Mouse (Mus musculus): ENCODE results near the gene Prim2. TPM values are rescaled to one million over a fixed set of nuclear protein-coding genes. Genes with fewer than 3 reads are reported as not detected.

The Prim2 gene
- polyA plus RNA-seq, 1 experiment from 2014 or later, result 40.7 TPM

GRCm38 (mm10) chr1:33495586-33495985, 174.0 kb downstream of the Prim2 start:
- 48% methylated on average over 3 of the region's 3 CpGs for WGBS
- no peak overlapping the region for H3K9ac ChIP-seq (replicated peaks; ENCODE audit: low read depth, low read length)
- no peaks in the 10 kb centered on the region for H3K36me3 ChIP-seq (ENCODE audit: control insufficient read depth, insufficient read depth, low read length)
- no peaks in the 10 kb centered on the region for H3K4me1 ChIP-seq (ENCODE audit: control insufficient read depth, insufficient read depth, low read length)
- no peak for ATAC-seq (ENCODE audit: insufficient number of reproducible peaks, insufficient read depth, low FRiP score, low read depth)
- H3K4me2 ChIP-seq (replicated peaks; ENCODE audit: low read depth, low read length), result no peak overlapping the region
- H3K27me3 ChIP-seq (ENCODE audit: control insufficient read depth, insufficient read depth, low read length), result no peaks in the 10 kb centered on the region
- no peak overlapping the region for H3K27ac ChIP-seq (ENCODE audit: low read length)
- no peak overlapping the region for H3K4me3 ChIP-seq (ENCODE audit: low read depth, low read length)
- H3K9me3 ChIP-seq (ENCODE audit: control insufficient read depth, low read depth, low read length), result no peaks in the 10 kb centered on the region

- Histone ChIP-seq H3K4me1 (ENCODE audit: control insufficient read depth, insufficient read depth, low read length) (no peaks in the 10 kb centered on the region), H3K4me3 (ENCODE audit: low read depth, low read length) (no peak overlapping the region), H3K9me3 (ENCODE audit: control insufficient read depth, low read depth, low read length) (no peaks in the 10 kb centered on the region), H3K9ac (replicated peaks; ENCODE audit: low read depth, low read length) (no peak overlapping the region), H3K27me3 (ENCODE audit: control insufficient read depth, insufficient read depth, low read length) (no peaks in the 10 kb centered on the region), H3K27ac (ENCODE audit: low read length) (no peak overlapping the region), H3K36me3 (ENCODE audit: control insufficient read depth, insufficient read depth, low read length) (no peaks in the 10 kb centered on the region), H3K4me2 (replicated peaks; ENCODE audit: low read depth, low read length) (no peak overlapping the region)
- WGBS, result 82% methylated on average over 8 of the region's 8 CpGs
- no peak for ATAC-seq (ENCODE audit: insufficient number of reproducible peaks, insufficient read depth, low FRiP score, low read depth)
Observed at GRCm38 (mm10) chr1:33495203-33495553, 174.4 kb downstream of the Prim2 start.

GRCm38 (mm10) chr1:33494524-33495202, 174.9 kb downstream of the Prim2 start:
- WGBS, result 54% methylated on average over 2 of the region's 2 CpGs

GRCm38 (mm10) chr1:33490220-33490619, 179.4 kb downstream of the Prim2 start:
- Histone ChIP-seq H3K4me1 (ENCODE audit: control insufficient read depth, insufficient read depth, low read length) (no peaks in the 10 kb centered on the region), H3K9me3 (ENCODE audit: control insufficient read depth, low read depth, low read length) (no peaks in the 10 kb centered on the region), H3K36me3 (ENCODE audit: control insufficient read depth, insufficient read depth, low read length) (no peaks in the 10 kb centered on the region), H3K4me2 (replicated peaks; ENCODE audit: low read depth, low read length) (no peak overlapping the region), H3K4me3 (ENCODE audit: low read depth, low read length) (no peak overlapping the region), H3K27ac (ENCODE audit: low read length) (no peak overlapping the region), H3K9ac (replicated peaks; ENCODE audit: low read depth, low read length) (no peak overlapping the region), H3K27me3 (ENCODE audit: control insufficient read depth, insufficient read depth, low read length) (no peaks in the 10 kb centered on the region)
- ATAC-seq (ENCODE audit: insufficient number of reproducible peaks, insufficient read depth, low FRiP score, low read depth), result no peak
- 53% methylated on average over 6 of the region's 6 CpGs for WGBS

More at GRCm38 (mm10) chr1:33494524-33495202, 174.9 kb downstream of the Prim2 start:
- Histone ChIP-seq H3K9ac (replicated peaks; ENCODE audit: low read depth, low read length) (no peak overlapping the region), H3K27ac (ENCODE audit: low read length) (no peak overlapping the region), H3K4me1 (ENCODE audit: control insufficient read depth, insufficient read depth, low read length) (no peaks in the 10 kb centered on the region), H3K27me3 (ENCODE audit: control insufficient read depth, insufficient read depth, low read length) (no peaks in the 10 kb centered on the region), H3K9me3 (ENCODE audit: control insufficient read depth, low read depth, low read length) (no peaks in the 10 kb centered on the region), H3K36me3 (ENCODE audit: control insufficient read depth, insufficient read depth, low read length) (no peaks in the 10 kb centered on the region), H3K4me2 (replicated peaks; ENCODE audit: low read depth, low read length) (no peak overlapping the region), H3K4me3 (ENCODE audit: low read depth, low read length) (no peak overlapping the region)
- no peak for ATAC-seq (ENCODE audit: insufficient number of reproducible peaks, insufficient read depth, low FRiP score, low read depth)

GRCm38 (mm10) chr1:33488372-33488771, 181.2 kb downstream of the Prim2 start:
- Histone ChIP-seq H3K9me3 (ENCODE audit: control insufficient read depth, low read depth, low read length) (no peaks in the 10 kb centered on the region), H3K4me1 (ENCODE audit: control insufficient read depth, insufficient read depth, low read length) (no peaks in the 10 kb centered on the region), H3K4me3 (ENCODE audit: low read depth, low read length) (no peak overlapping the region), H3K27me3 (ENCODE audit: control insufficient read depth, insufficient read depth, low read length) (no peaks in the 10 kb centered on the region), H3K9ac (replicated peaks; ENCODE audit: low read depth, low read length) (no peak overlapping the region), H3K36me3 (ENCODE audit: control insufficient read depth, insufficient read depth, low read length) (no peaks in the 10 kb centered on the region), H3K4me2 (replicated peaks; ENCODE audit: low read depth, low read length) (no peak overlapping the region), H3K27ac (ENCODE audit: low read length) (no peak overlapping the region)
- 96% methylated on average over 5 of the region's 5 CpGs for WGBS
- no peak for ATAC-seq (ENCODE audit: insufficient number of reproducible peaks, insufficient read depth, low FRiP score, low read depth)

- no peaks in the 10 kb centered on the region for H3K36me3 ChIP-seq (ENCODE audit: control insufficient read depth, insufficient read depth, low read length)
- no peak for ATAC-seq (ENCODE audit: insufficient number of reproducible peaks, insufficient read depth, low FRiP score, low read depth)
- H3K4me1 ChIP-seq (ENCODE audit: control insufficient read depth, insufficient read depth, low read length), result no peaks in the 10 kb centered on the region
- no peak overlapping the region for H3K27ac ChIP-seq (ENCODE audit: low read length)
- H3K4me3 ChIP-seq (ENCODE audit: low read depth, low read length), result no peak overlapping the region
- 50% methylated on average over 3 of the region's 3 CpGs for WGBS
- no peaks in the 10 kb centered on the region for H3K27me3 ChIP-seq (ENCODE audit: control insufficient read depth, insufficient read depth, low read length)
- no peaks in the 10 kb centered on the region for H3K9me3 ChIP-seq (ENCODE audit: control insufficient read depth, low read depth, low read length)
- H3K4me2 ChIP-seq (replicated peaks; ENCODE audit: low read depth, low read length), result no peak overlapping the region
- H3K9ac ChIP-seq (replicated peaks; ENCODE audit: low read depth, low read length), result no peak overlapping the region
Observed at GRCm38 (mm10) chr1:33483746-33484145, 185.8 kb downstream of the Prim2 start.

- ATAC-seq (ENCODE audit: insufficient number of reproducible peaks, insufficient read depth, low FRiP score, low read depth), result no peak
- Histone ChIP-seq H3K27ac (ENCODE audit: low read length) (no peak overlapping the region), H3K36me3 (ENCODE audit: control insufficient read depth, insufficient read depth, low read length) (no peaks in the 10 kb centered on the region), H3K27me3 (ENCODE audit: control insufficient read depth, insufficient read depth, low read length) (no peaks in the 10 kb centered on the region), H3K4me3 (ENCODE audit: low read depth, low read length) (no peak overlapping the region), H3K4me2 (replicated peaks; ENCODE audit: low read depth, low read length) (no peak overlapping the region), H3K9ac (replicated peaks; ENCODE audit: low read depth, low read length) (no peak overlapping the region), H3K9me3 (ENCODE audit: control insufficient read depth, low read depth, low read length) (no peaks in the 10 kb centered on the region), H3K4me1 (ENCODE audit: control insufficient read depth, insufficient read depth, low read length) (no peaks in the 10 kb centered on the region)
- 91% methylated on average over 7 of the region's 7 CpGs for WGBS
Observed at GRCm38 (mm10) chr1:33480382-33480781, 189.2 kb downstream of the Prim2 start.

- Histone ChIP-seq H3K36me3 (ENCODE audit: control insufficient read depth, insufficient read depth, low read length) (no peaks in the 10 kb centered on the region), H3K27me3 (ENCODE audit: control insufficient read depth, insufficient read depth, low read length) (no peaks in the 10 kb centered on the region), H3K9ac (replicated peaks; ENCODE audit: low read depth, low read length) (no peak overlapping the region), H3K4me2 (replicated peaks; ENCODE audit: low read depth, low read length) (no peak overlapping the region), H3K27ac (ENCODE audit: low read length) (no peak overlapping the region), H3K4me1 (ENCODE audit: control insufficient read depth, insufficient read depth, low read length) (no peaks in the 10 kb centered on the region), H3K9me3 (ENCODE audit: control insufficient read depth, low read depth, low read length) (no peaks in the 10 kb centered on the region), H3K4me3 (ENCODE audit: low read depth, low read length) (no peak overlapping the region)
- ATAC-seq (ENCODE audit: insufficient number of reproducible peaks, insufficient read depth, low FRiP score, low read depth), result no peak
- WGBS, result 87% methylated on average over 6 of the region's 6 CpGs
Observed at GRCm38 (mm10) chr1:33471069-33471468, 198.5 kb downstream of the Prim2 start.

- Histone ChIP-seq H3K4me3 (ENCODE audit: low read depth, low read length) (no peak overlapping the region), H3K27ac (ENCODE audit: low read length) (no peak overlapping the region), H3K4me2 (replicated peaks; ENCODE audit: low read depth, low read length) (no peak overlapping the region), H3K4me1 (ENCODE audit: control insufficient read depth, insufficient read depth, low read length) (no peaks in the 10 kb centered on the region), H3K9ac (replicated peaks; ENCODE audit: low read depth, low read length) (no peak overlapping the region), H3K27me3 (ENCODE audit: control insufficient read depth, insufficient read depth, low read length) (no peaks in the 10 kb centered on the region), H3K36me3 (ENCODE audit: control insufficient read depth, insufficient read depth, low read length) (no peaks in the 10 kb centered on the region), H3K9me3 (ENCODE audit: control insufficient read depth, low read depth, low read length) (no peaks in the 10 kb centered on the region)
- WGBS, result 91% methylated on average over 8 of the region's 8 CpGs
- ATAC-seq (ENCODE audit: insufficient number of reproducible peaks, insufficient read depth, low FRiP score, low read depth), result no peak
Observed at GRCm38 (mm10) chr1:33470222-33470621, 199.4 kb downstream of the Prim2 start.
